Mouse (Mus musculus) layer of hippocampus, adult 2 months (tissue): Measurements from ENCODE around the gene Lamb1. TPM values are rescaled to one million over a fixed set of nuclear protein-coding genes. Genes with fewer than 3 reads are reported as not detected.

Source experiments
- DNase-seq, 2 experiments: peaks; one replicate each; pipeline ENCODE4 v3.0.0; 2022; ENCODE audit warnings: low spot score in 2 of 2
- H3K27ac ChIP-seq: fragments of 200-600 bp; 2 replicates; pipeline ENCODE4 v1.8.1; 2022
- H3K4me3 ChIP-seq: fragments of 200-600 bp; 2 replicates; pipeline ENCODE4 v1.8.1; 2022; ENCODE audit warnings: mild to moderate bottlenecking
- CTCF ChIP-seq: fragments of 200-600 bp; conservative IDR thresholded peaks from 2 replicates; pipeline ENCODE4 v1.8.1; 2022; ENCODE audit warnings: antibody characterized with exemption, mild to moderate bottlenecking, moderate library complexity
- total RNA-seq, 2 experiments: library from RNA; stranded (reverse); gene quantifications; 2 replicates each; pipeline ENCODE4 v1.2.3; 2021

Lamb1 gene
- total RNA-seq, 2 experiments from 2014 or later, result 37.8 to 46.8 TPM

DNA sequence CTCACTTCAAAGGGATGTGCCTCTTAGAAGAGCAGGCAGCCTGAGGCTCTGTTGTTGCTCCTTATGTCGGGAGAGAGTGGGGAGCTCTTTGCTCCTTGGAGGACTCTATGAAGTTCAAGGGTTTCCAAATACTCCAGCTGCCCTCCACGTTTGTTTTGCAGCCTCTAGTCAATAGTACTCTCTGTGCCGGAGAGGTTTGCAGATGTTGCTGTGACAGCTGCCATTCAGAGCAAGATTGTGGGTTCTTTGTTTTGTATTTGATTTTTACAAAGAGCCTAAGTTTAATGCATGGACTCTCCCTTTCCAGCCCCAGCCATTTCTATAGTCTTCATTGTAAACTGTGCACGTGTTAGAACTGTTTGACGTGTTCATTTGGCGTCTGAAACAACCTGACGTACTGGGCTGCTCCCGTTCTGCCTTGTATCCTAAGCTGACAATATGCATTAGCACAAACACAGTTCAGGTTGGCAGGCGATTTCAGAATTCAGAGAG, 16.1 kb downstream of the Lamb1 start:
- no peak for DNase-seq
- Histone ChIP-seq H3K27ac (no peak overlapping the region), H3K4me3 (no peak overlapping the region)
- TF ChIP-seq CTCF, result no peak

DNA sequence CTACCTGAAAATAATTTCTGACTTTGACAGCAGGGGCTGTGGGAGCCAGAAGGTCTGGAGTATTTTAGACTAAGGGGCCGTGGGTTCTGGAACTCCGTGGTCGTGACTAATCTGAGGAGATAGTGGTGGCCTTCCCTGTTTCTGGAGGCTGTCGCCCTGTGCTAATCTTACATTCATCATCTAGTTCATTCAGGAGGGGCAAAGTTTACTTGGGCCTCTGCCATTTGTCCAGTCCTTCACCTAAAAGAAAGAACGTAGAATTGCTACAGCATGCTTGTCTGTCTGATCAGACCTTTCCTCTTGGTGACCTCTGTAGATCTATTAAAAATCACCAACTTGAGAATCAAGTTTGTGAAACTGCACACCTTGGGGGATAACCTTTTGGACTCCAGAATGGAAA, 17.2 kb downstream of the Lamb1 start:
- Histone ChIP-seq H3K27ac (no peak overlapping the region), H3K4me3 (no peak overlapping the region)
- no peak for TF ChIP-seq CTCF
- DNase-seq, result no peak

DNA sequence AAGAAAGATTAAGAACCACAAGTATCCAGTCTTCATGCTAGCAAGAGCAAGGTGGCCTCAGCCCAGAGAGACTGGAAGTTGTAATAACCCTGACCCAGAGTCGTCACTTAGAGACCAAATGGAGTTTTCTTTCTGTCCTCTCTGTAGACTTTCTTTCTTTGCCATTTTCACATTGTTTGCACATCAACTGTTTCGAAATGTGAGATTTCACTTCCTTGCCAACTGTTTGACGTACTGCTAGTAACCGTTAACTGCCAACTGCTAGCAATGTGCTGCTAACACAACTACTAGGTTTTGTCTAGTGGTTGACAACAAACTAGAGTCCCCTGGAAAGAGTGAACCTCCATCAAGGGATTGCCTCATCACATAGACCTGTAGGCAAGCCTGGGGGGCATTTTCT, 18.1 kb downstream of the Lamb1 start:
- Histone ChIP-seq H3K4me3 (no peak overlapping the region), H3K27ac (no peak overlapping the region)
- no peak for DNase-seq
- TF ChIP-seq CTCF, result no peak

GRCm38 (mm10) chr12:31283617-31284136, 18.6 kb downstream of the Lamb1 start:
- Histone ChIP-seq H3K27ac (no peak overlapping the region), H3K4me3 (no peak overlapping the region)
- DNase-seq, result no peak
- no peak for TF ChIP-seq CTCF

GRCm38 (mm10) chr12:31289046-31289445, 24.0 kb downstream of the Lamb1 start:
- Histone ChIP-seq H3K27ac (no peak overlapping the region), H3K4me3 (no peak overlapping the region)
- no peak for TF ChIP-seq CTCF
- DNase-seq, result no peak

- Histone ChIP-seq H3K27ac (no peak overlapping the region), H3K4me3 (no peak overlapping the region)
- TF ChIP-seq CTCF, result no peak
- DNase-seq, result no peak
These were observed 25.9 kb downstream of the Lamb1 start for GRCm38 (mm10) chr12:31290951-31291350.

GRCm38 (mm10) chr12:31293361-31294142, 28.5 kb downstream of the Lamb1 start:
- H3K27ac ChIP-seq, result no peak overlapping the region

GRCm38 (mm10) chr12:31294526-31294925, 29.5 kb downstream of the Lamb1 start:
- Histone ChIP-seq H3K27ac (no peak overlapping the region), H3K4me3 (no peak overlapping the region)
- no peak for DNase-seq
- TF ChIP-seq CTCF, result no peak

More at GRCm38 (mm10) chr12:31293361-31294142, 28.5 kb downstream of the Lamb1 start:
- no peak for DNase-seq
- H3K4me3 ChIP-seq, result no peak overlapping the region
- TF ChIP-seq CTCF, result no peak

- no peak for DNase-seq
- no peak overlapping the region for H3K27ac ChIP-seq
- no peak overlapping the region for H3K4me3 ChIP-seq
- TF ChIP-seq CTCF, result no peak
These were observed 30.0 kb downstream of the Lamb1 start for GRCm38 (mm10) chr12:31294996-31295395.

DNA sequence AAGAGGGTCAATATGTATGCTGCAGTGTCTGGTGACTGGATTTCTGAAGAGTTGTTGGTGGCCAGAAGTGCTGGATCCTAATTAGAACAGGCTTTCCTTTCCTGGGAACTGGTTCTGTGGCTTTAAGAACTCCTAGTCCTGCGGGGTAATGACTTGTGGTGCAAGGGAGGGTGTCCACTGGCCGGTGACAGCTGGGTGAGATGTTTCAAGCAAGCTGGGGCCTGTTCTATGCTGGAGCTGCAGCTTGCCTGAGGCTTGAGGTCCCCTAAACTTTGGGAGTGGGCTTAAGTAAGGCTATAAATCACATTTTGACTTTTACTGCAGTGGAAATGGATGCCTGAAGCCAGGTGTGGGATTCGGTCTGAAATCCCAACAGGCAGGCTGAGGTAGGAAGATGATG, 30.5 kb downstream of the Lamb1 start:
- Histone ChIP-seq H3K4me3 (no peak overlapping the region), H3K27ac (no peak overlapping the region)
- DNase-seq, result no peak
- TF ChIP-seq CTCF, result no peak

DNA sequence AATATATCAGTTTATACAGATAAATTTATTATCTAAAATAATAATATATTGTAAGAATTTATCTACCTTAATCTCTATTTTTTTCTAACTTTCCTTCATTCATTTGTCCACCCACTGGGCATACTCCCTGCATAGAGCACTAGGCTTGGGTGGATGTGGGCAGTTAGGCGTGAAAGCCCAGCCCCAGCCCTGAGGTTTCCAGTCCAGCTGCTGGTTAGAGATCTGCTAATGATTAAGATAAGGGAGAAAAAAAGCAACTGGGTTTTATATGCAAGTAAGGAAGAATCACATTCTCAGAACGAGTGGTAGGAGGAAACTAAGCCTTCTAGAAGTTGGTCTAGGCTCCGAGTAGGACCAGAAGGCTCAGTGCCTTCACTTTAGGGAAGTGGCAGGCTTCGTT, 31.1 kb downstream of the Lamb1 start:
- DNase-seq, result no peak
- no peak overlapping the region for H3K27ac ChIP-seq
- no peak for TF ChIP-seq CTCF
- H3K4me3 ChIP-seq, result no peak overlapping the region

DNA sequence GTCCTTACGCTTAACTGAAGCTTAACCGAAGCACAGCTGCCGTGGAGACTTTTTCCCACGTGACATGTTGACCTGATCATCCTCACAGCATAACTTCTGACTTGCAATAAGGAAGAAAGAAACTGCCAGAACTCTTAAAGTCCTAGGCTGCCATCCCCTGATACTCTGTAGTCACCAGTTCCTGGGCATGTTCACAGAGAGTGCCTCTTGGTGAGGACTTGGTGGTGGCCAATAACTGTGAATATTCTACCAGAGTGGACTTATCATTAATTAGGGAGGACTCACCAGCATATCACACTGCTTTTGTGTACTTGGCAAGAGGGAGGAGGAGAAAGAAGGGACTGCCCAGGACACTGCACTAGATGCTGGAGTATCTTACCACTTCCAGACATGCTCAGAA, 33.1 kb downstream of the Lamb1 start:
- TF ChIP-seq CTCF, result no peak
- H3K27ac ChIP-seq, result no peak overlapping the region
- no peak for DNase-seq
- no peak overlapping the region for H3K4me3 ChIP-seq

DNA sequence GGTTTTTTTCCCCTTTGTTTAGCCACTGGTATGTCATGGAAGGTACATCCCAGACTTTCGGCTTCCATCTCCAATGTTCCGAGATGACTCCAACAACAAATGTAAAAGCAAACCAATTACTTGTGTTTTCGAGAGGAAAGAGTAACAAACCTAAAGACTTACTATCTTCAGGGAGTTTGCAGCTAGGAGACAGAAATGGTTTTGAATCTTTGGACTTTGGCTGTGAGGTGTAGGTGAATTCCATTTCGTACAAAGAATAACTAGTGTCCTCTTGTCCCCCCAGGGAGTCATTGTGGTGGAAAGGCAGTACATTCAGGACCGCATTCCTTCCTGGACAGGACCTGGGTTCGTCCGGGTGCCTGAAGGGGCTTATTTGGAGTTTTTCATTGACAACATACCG, 33.5 kb downstream of the Lamb1 start:
- no peak for TF ChIP-seq CTCF
- Histone ChIP-seq H3K27ac (no peak overlapping the region), H3K4me3 (no peak overlapping the region)
- DNase-seq, result no peak

GRCm38 (mm10) chr12:31299126-31299525, 34.1 kb downstream of the Lamb1 start:
- H3K27ac ChIP-seq, result no peak overlapping the region
- no peak for DNase-seq
- TF ChIP-seq CTCF, result no peak
- no peak overlapping the region for H3K4me3 ChIP-seq
